9 mouse cellular contexts compared by ENCODE assay signal in the genomic region with DNA sequence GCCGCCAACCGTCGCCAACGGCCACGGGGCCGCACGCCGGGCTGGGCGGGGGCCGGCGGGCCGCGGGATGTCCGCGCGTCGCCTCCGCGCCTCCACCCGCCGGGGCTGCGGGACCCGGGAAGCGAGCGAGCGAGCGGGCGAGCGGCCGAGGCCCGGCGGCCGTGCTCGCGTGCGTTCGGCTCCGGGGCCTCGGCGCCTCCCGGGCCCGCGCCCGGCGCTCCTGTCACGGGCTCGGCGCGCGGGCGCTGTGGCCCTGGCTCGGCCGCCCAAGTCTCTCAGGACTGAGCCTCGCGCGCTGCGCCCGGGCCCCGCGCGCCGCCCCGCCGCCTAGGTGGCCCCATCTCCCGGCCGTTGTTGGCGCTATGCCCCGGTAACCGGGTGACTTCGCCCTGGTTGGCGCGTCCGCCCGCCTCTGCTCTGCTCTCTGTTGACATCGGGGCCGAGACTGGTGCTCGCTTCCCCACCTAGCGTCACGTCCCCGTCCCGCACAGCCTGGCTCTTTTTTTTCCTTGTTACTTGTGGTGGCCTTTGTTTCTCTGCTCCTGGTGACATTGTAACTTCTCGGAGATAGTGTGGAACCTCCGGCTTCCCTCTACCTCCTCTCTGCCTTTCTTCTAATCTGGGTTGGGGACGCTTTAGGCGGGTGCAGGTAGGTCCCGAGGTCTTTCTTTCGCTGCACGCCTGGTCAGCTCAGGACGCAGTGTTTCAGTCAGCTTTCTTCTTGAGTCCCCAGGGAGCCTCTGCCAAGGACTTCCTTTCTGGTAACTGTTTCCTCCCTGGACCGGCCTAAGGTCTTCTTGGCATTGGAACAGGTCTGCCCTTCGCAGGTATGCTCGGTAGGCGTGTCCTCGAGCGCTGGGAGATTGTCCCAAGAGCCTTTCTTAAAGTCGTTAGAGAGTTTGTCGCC. TPM values are rescaled to one million over a fixed set of nuclear protein-coding genes. Genes with fewer than 3 reads are reported as not detected.
DNase-seq lines count a peak whose midpoint lies in the region; ATAC-seq and TF ChIP-seq lines count a peak whose summit lies in the region.
"Had no signal": no experiment of that assay in that cellular context is flagged by ENCODE, and none has a peak within 500 bp of the region (broad histone marks: within the 10 kb centered on the region; RNA-seq: fewer than 3 reads in every experiment).

No protein-coding gene starts in this region.

- peak overlapping the region; percentile 96 for H3K4me2 ChIP-seq in forebrain, embryonic 13.5 days
- H3K4me2 ChIP-seq in lung, postnatal 0 days (replicated peaks; ENCODE audit: low read depth, low read length) = peak overlapping the region; percentile 72

- WGBS in forebrain, embryonic 13.5 days = 1% methylated on average over 83 of the region's 97 CpGs
- WGBS in lung, postnatal 0 days = under 1% methylated on average over 74 of the region's 97 CpGs

- intact Hi-C loops in heart, postnatal 36 days (cut with DNase I) = no loop called here

- H3K27me3 ChIP-seq in forebrain, embryonic 13.5 days = no peaks in the 10 kb centered on the region
- no peaks in the 10 kb centered on the region for H3K27me3 ChIP-seq in lung, postnatal 0 days (replicated peaks; ENCODE audit: insufficient read depth, low read length)

- peak; percentile 82 for DNase-seq in ES-CJ7 (ENCODE audit: low read depth, low spot score)
- peak; percentile 64 for DNase-seq in c-Kit-positive CD71-positive TER-119-negative erythroid progenitor cells, embryonic 14.5 days (ENCODE audit: low read depth)
- DNase-seq in heart, postnatal 36 days = peak; percentile 62 to 65
- DNase-seq in layer of hippocampus, adult 2 months (ENCODE audit: low spot score in 2 of 2) = peak in 1 of 2 experiments; percentile 58
- DNase-seq in lung, postnatal 0 days (ENCODE audit: low spot score) = peak; percentile 93
- peak; percentile 55 for DNase-seq in right cerebral cortex, postnatal 25 days
- DNase-seq in yolk sac, embryonic 10.5 days (ENCODE audit: low spot score) = peak; percentile 38

- H3K9ac ChIP-seq in forebrain, embryonic 13.5 days = peak overlapping the region; percentile 98
- H3K9ac ChIP-seq in lung, postnatal 0 days (replicated peaks; ENCODE audit: low read depth) = peak overlapping the region; percentile 96

- no peak; the same call in 1 of the 2 replicates for TF ChIP-seq EP300 in lung, postnatal 0 days (IDR thresholded peaks at IDR 0.05)

- peaks cover 54% of the 10 kb centered on the region for H3K4me1 ChIP-seq in forebrain, embryonic 13.5 days
- peaks cover 14% of the 10 kb centered on the region; the same call in 1 of the 2 replicates for H3K4me1 ChIP-seq in lung, postnatal 0 days (ENCODE audit: insufficient read depth, low read depth, low read length)

- H3K27ac ChIP-seq in forebrain, embryonic 13.5 days = peak overlapping the region; percentile 95
- peak overlapping the region; percentile 99 for H3K27ac ChIP-seq in layer of hippocampus, adult 2 months
- peak overlapping the region; percentile 98 for H3K27ac ChIP-seq in lung, postnatal 0 days (ENCODE audit: low read length)

- no peaks in the 10 kb centered on the region for H3K9me3 ChIP-seq in forebrain, embryonic 13.5 days (replicated peaks)
- H3K9me3 ChIP-seq in lung, postnatal 0 days (ENCODE audit: low read length) = no peaks in the 10 kb centered on the region

- peak overlapping the region; percentile 78 for H3K4me3 ChIP-seq in forebrain, embryonic 13.5 days
- H3K4me3 ChIP-seq in layer of hippocampus, adult 2 months = peak overlapping the region; percentile 66
- peak overlapping the region; percentile 93 for H3K4me3 ChIP-seq in lung, postnatal 0 days (ENCODE audit: low read depth, low read length)

- TF ChIP-seq CTCF in layer of hippocampus, adult 2 months (conservative IDR thresholded peaks at IDR 0.05) = peak; percentile 54
- TF ChIP-seq CTCF in lung, postnatal 0 days (IDR thresholded peaks at IDR 0.05) = peak; percentile 50

- peak; percentile 4; the same call in 1 of the 2 replicates for ATAC-seq in forebrain, embryonic 13.5 days
- ATAC-seq in lung, postnatal 0 days = peak; percentile 16

- peaks cover 26% of the 10 kb centered on the region for H3K36me3 ChIP-seq in forebrain, embryonic 13.5 days (ENCODE audit: poor library complexity, severe bottlenecking)
- 0 out of 2 replicates have a peak, but pooled peaks cover 3% of the 10 kb centered on the region for H3K36me3 ChIP-seq in lung, postnatal 0 days (ENCODE audit: insufficient read depth, low read length)

RNA-seq across cellular contexts. Expression of a gene that starts 1.5 kb away (rescaled TPM):
- 57.5 and 60.9 TPM in 2 replicates for polyA plus RNA-seq in forebrain, embryonic 13.5 days (2015; fragmentation: Nextera tagmentation; extraction: Ambion mirVana)
- total RNA-seq in heart, postnatal 36 days (2021) = 10 to 100 TPM in 1 of 2 experiments, 1 to 10 TPM in 1; 8.5 to 19.2 TPM
- 10 to 100 TPM; 32.7 to 61.0 TPM for total RNA-seq in layer of hippocampus, adult 2 months (2021)
- polyA plus RNA-seq in lung, postnatal 0 days (2015; fragmentation: Nextera tagmentation; extraction: Ambion mirVana) = 17.1 and 30.7 TPM in 2 replicates

RNA-seq across cellular contexts. Expression of a gene that starts 6.3 kb away (rescaled TPM):
- 0.25 TPM in 1 of 2 replicates, not detected in the other for polyA plus RNA-seq in forebrain, embryonic 13.5 days (2015; fragmentation: Nextera tagmentation; extraction: Ambion mirVana)
- total RNA-seq in heart, postnatal 36 days (2021) = not detected
- not detected for total RNA-seq in layer of hippocampus, adult 2 months (2021)
- 0.37 and 0.61 TPM in 2 replicates for polyA plus RNA-seq in lung, postnatal 0 days (2015; fragmentation: Nextera tagmentation; extraction: Ambion mirVana)
- total RNA-seq: hematopoietic stem cell, adult 5-6 weeks had no signal

RNA-seq across cellular contexts. Expression of a gene that starts 43.5 kb away (rescaled TPM):
- polyA plus RNA-seq in forebrain, embryonic 13.5 days (2015; fragmentation: Nextera tagmentation; extraction: Ambion mirVana) = 28.1 and 30.6 TPM in 2 replicates
- 1 to 10 TPM; 3.1 to 3.6 TPM for total RNA-seq in heart, postnatal 36 days (2021)
- total RNA-seq in layer of hippocampus, adult 2 months (2021) = 10 to 100 TPM; 66.5 to 68.7 TPM
- polyA plus RNA-seq in lung, postnatal 0 days (2015; fragmentation: Nextera tagmentation; extraction: Ambion mirVana) = 4.3 and 7.5 TPM in 2 replicates

Comparison
In these comparisons a context has a peak if more than half of its experiments do, and no peak if none do; other contexts are left out.
1. RNA of a gene that starts 43.5 kb away (total RNA-seq): 66.5 to 68.7 TPM in layer of hippocampus, adult 2 months; 3.1 to 3.6 TPM in heart, postnatal 36 days; every median in the first group is over 10 times any median in the second.
2. Peak in every context shown above with its lines, with median percentiles within 50 percentile points of each other: H3K27ac ChIP-seq and H3K4me3 ChIP-seq.